Mouse (Mus musculus): ENCODE measurements at regions not wholly inside any gene's neighbourhood (a gene's known extent, or its start where the extent isn't known, plus 50 kb on each side); places are given as distances from the start of the nearest gene placed in this dataset.

DNA sequence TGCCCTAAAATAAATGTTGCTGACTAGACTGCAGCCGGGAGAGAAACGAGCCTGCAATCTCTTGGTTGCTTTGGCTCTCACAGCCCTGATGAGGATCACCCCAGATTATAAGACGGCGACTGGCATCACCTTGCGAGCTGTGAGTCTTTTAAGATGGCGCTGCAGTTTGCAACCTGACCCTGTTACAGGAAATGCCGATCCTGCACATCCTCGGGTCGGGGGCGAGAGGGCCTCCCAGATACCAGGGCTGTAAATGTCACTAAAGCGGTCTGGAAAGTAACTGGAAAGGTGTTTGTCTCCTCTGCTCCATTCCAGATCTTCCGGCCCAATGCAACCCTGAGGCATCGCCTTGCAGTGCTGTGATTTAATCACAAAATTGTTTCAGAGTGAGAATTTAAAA is 53.4 kb downstream of the Cartpt start:
- WGBS = 70% methylated on average over 13 of the region's 13 CpGs
- no peak overlapping the region for H3K9ac ChIP-seq
- H3K27me3 ChIP-seq = no peaks in the 10 kb centered on the region
- no peaks in the 10 kb centered on the region for H3K36me3 ChIP-seq
- no peak overlapping the region for H3K4me3 ChIP-seq
- no peaks in the 10 kb centered on the region for H3K9me3 ChIP-seq
- ATAC-seq (ENCODE audit: low FRiP score) = no peak
- H3K4me2 ChIP-seq = no peak overlapping the region
- H3K27ac ChIP-seq = no peak overlapping the region
- no peaks in the 10 kb centered on the region; the same call in 1 of the 2 replicates for H3K4me1 ChIP-seq (replicated peaks)

DNA sequence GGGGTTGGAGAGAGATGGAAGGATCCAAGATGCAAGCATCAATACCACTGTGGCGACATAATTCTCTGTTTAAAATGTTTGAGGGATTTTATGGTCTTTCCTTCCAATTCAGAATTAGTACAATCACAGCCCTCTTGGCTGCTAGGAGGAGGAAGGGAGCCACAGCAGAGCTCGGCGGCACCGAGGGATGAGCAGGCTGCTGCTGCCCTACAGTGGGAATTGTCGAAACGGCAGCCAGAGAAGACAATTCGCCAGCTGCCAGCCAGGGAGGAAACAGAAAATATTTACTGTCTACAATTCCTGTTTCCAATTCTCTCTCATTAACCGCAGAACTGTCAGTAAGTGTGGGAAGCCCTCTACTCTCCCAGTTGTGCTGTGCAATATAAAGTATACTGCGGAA is 58.3 kb downstream of the Cartpt start:
- Histone ChIP-seq H3K9me3 (no peaks in the 10 kb centered on the region), H3K36me3 (no peaks in the 10 kb centered on the region), H3K27me3 (no peaks in the 10 kb centered on the region), H3K4me3 (no peak overlapping the region), H3K27ac (no peak overlapping the region), H3K4me2 (no peak overlapping the region), H3K4me1 (replicated peaks) (peaks cover 26% of the 10 kb centered on the region), H3K9ac (0 out of 2 replicates have a peak overlapping the region, but pooled peaks have one; percentile 14)
- WGBS = 42% methylated on average over 9 of the region's 9 CpGs
- ATAC-seq (ENCODE audit: low FRiP score) = peak; percentile 71; the same call in 1 of the 2 replicates

DNA sequence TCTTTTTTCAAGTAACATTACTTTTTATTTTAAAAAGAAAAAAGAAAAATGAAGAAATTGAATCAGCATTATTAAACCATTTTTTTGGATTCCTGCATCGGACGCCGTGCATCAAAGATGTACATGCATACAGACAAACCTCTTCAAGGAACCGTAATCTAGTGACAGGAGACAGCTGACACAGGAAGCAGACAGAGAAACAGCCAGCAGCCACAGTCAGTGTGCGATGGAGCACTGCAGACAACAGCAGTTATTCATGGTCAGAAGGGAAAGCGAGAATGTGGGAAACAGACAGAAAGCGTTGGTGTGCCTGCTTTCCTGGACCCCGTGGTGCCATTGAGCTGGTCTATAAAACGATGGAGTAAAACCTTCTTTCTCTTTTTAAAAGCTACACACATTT is 61.4 kb downstream of the Cartpt start:
- Histone ChIP-seq H3K4me3 (no peak overlapping the region), H3K36me3 (no peaks in the 10 kb centered on the region), H3K4me1 (replicated peaks) (peaks cover 38% of the 10 kb centered on the region), H3K9me3 (peaks cover 3% of the 10 kb centered on the region; the same call in 1 of the 2 replicates), H3K27me3 (no peaks in the 10 kb centered on the region), H3K9ac (no peak overlapping the region), H3K4me2 (peak overlapping the region; percentile 2; the same call in 1 of the 2 replicates), H3K27ac (0 out of 2 replicates have a peak overlapping the region, but pooled peaks have one; percentile 10)
- WGBS = 50% methylated on average over 9 of the region's 9 CpGs
- no peak for ATAC-seq (ENCODE audit: low FRiP score)

DNA sequence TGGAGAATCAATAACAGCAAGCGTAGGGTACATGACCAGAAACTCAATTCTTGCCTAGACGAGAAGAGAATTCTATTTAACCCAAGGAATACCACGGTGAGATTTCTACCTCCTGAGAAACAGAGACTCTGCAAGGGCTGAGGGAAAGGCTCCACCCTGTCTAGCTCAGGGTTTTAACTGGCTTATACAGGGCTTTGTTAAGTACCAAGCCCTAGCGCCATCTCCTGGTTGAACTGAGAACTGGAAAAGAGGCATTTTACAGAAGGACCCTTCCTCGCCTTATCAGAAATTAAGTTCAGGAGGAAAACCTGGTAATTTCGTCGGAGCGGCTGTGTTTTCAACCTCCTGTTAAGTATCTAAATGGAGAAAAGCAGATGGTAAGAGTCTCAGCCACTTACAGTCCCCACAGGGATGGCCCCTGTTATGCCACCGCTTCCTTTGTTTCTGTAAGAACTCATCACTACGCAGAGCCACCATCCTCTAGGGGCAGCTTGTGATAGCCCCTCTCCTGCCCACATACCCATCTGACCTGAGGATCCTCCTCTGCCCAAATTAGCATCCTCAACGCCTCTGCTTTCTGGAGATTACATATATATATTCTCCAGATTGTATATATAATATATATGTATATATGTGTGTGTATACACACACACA is 63.0 kb downstream of the Cartpt start:
- WGBS = 28% methylated on average over 11 of the region's 11 CpGs
- Histone ChIP-seq H3K27me3 (no peaks in the 10 kb centered on the region), H3K4me1 (replicated peaks) (peaks cover 38% of the 10 kb centered on the region), H3K9ac (peak overlapping the region; percentile 44), H3K4me3 (no peak overlapping the region), H3K4me2 (peak overlapping the region; percentile 28; the same call in 1 of the 2 replicates), H3K27ac (peak overlapping the region; percentile 64), H3K36me3 (0 out of 2 replicates have a peak, but pooled peaks cover 4% of the 10 kb centered on the region), H3K9me3 (peaks cover 8% of the 10 kb centered on the region; the same call in 1 of the 2 replicates)
- peak; percentile 91 for ATAC-seq (ENCODE audit: low FRiP score)

DNA sequence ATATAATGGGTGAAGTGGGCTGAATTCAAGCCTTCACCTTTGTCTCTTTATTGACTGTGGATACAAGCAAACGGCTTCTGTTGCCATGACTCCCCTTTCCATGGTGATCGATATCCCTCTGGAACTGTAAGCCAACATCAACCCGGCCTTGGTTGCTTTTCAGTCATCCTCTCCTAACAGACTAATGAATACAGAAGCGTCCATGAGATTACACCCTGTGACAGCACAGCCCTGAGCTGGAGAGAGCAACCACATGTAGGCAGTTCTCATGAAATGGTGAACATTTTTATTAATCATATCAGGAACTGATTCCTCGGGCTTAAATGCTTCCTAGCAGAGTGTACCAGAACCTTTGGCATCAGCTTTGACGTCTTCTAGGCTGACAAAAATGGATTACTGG is 63.7 kb downstream of the Cartpt start:
- peaks cover 34% of the 10 kb centered on the region for H3K4me1 ChIP-seq (replicated peaks)

DNA sequence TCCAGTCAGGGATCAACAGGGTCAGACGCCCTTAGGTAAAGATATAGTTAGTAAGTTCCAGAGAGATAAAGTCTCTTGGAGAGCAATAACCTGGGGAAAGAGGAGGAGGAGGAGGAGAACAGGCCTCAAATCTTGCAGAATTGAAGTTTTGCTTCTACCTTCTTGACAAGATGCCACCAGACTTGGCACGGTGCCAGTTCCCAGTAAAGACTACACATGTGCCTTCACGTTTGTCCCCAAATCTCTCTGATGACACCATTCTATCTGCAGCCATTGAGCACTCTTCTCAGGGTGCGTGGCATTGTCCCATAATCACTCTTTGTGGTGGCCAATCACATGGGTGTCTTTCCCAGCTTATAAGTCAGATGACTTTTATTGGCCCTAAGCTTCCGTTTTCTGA is 64.3 kb downstream of the Cartpt start:
- no peak overlapping the region for H3K4me2 ChIP-seq
- no peak overlapping the region for H3K4me3 ChIP-seq
- no peak overlapping the region for H3K27ac ChIP-seq
- H3K4me1 ChIP-seq (replicated peaks) = peaks cover 30% of the 10 kb centered on the region
- 85% methylated on average over 5 of the region's 5 CpGs for WGBS
- no peak for ATAC-seq (ENCODE audit: low FRiP score)
- H3K27me3 ChIP-seq = no peaks in the 10 kb centered on the region
- H3K9me3 ChIP-seq = peaks cover 8% of the 10 kb centered on the region; the same call in 1 of the 2 replicates
- 0 out of 2 replicates have a peak, but pooled peaks cover 4% of the 10 kb centered on the region for H3K36me3 ChIP-seq
- no peak overlapping the region for H3K9ac ChIP-seq

More for the DNA sequence above, 63.7 kb downstream of the Cartpt start:
- H3K27ac ChIP-seq = peak overlapping the region; percentile 64
- 0 out of 2 replicates have a peak, but pooled peaks have one; percentile 24 for ATAC-seq (ENCODE audit: low FRiP score)
- H3K4me2 ChIP-seq = 0 out of 2 replicates have a peak overlapping the region, but pooled peaks have one; percentile 4
- H3K27me3 ChIP-seq = no peaks in the 10 kb centered on the region
- 44% methylated on average over 6 of the region's 6 CpGs for WGBS
- no peak overlapping the region for H3K9ac ChIP-seq
- 0 out of 2 replicates have a peak, but pooled peaks cover 4% of the 10 kb centered on the region for H3K36me3 ChIP-seq
- no peak overlapping the region for H3K4me3 ChIP-seq
- peaks cover 8% of the 10 kb centered on the region; the same call in 1 of the 2 replicates for H3K9me3 ChIP-seq

DNA sequence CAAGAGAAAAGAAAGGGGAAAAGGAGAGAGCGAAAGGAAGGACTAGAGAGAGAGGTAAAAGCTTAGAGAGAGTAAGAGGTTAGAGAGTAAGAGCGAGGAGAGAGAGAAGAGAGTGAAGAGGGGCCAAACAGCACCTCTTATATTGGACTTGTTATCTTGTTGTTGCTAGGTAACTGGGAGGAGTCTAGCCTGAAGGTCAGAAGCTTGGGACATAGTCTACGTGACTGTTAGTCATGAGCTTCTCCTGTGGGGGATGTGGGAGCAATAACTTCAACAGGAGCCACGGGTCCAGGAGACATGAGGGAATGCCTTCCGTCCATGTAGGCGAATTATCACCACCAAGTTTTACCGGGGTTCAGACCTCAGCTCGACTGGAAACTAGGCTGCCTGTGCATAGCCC is 65.4 kb downstream of the Cartpt start:
- Histone ChIP-seq H3K9me3 (peaks cover 8% of the 10 kb centered on the region; the same call in 1 of the 2 replicates), H3K27me3 (no peaks in the 10 kb centered on the region), H3K36me3 (0 out of 2 replicates have a peak, but pooled peaks cover 4% of the 10 kb centered on the region), H3K4me1 (replicated peaks) (peaks cover 30% of the 10 kb centered on the region), H3K4me2 (no peak overlapping the region), H3K27ac (no peak overlapping the region), H3K4me3 (no peak overlapping the region), H3K9ac (no peak overlapping the region)
- ATAC-seq (ENCODE audit: low FRiP score) = no peak
- 92% methylated on average over 8 of the region's 8 CpGs for WGBS

DNA sequence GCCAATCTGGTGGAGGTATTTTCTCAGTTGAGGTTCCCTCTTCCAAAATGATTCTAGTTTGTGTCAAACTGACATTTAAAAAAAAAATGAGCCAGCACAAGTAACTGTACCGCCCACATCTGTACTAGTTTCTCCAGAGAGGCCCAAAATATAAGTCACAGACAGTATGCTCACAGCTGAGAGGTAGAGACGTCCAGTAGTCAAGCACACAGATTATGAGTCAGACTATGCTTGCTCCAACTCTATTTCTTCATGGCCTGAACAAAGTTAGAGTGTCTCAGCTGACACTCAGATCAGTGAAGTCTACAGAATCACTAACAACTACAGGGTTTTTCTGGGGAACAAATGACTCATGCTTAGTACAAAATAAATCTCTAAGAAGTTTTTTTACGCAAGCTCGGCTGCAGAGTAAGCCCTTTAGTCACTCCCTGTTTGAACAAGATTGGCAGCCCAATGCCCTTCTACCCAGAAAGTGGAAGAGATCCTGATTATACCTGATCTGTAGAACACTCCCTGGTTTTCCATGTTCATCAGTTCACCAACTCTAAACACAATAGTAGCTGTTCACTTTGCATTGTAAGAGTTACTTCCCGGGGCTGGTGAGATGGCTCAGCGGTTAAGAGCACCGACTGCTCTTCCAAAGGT is 70.7 kb downstream of the Cartpt start:
- WGBS = 91% methylated on average over 7 of the region's 7 CpGs
- no peak overlapping the region for H3K27ac ChIP-seq
- no peak overlapping the region for H3K4me3 ChIP-seq
- no peak overlapping the region for H3K9ac ChIP-seq
- H3K4me2 ChIP-seq = no peak overlapping the region
- H3K9me3 ChIP-seq = peaks cover 8% of the 10 kb centered on the region; the same call in 1 of the 2 replicates
- H3K36me3 ChIP-seq = 0 out of 2 replicates have a peak, but pooled peaks cover 4% of the 10 kb centered on the region
- no peak for ATAC-seq (ENCODE audit: low FRiP score)
- H3K27me3 ChIP-seq = no peaks in the 10 kb centered on the region
- no peaks in the 10 kb centered on the region for H3K4me1 ChIP-seq (replicated peaks)

DNA sequence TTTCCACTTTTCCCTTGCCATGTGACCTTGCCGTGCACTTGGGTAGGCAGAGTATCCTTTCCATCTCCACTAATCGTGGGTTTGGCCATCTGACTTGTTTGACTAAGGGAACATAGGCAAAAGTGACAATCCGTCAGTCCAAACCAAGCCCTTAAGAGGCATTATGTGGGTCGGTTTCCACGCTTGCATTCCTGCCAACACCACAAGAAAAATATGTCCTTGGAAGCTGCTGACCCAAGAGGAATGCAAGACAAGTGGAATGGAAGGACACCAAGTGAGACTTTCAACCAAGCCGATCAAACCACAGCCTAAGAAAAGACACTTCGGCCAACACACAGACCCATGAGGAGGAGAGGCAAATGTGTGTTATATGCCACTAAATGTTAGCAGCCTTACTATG is 73.3 kb downstream of the Cartpt start:
- H3K36me3 ChIP-seq = no peaks in the 10 kb centered on the region
- WGBS = 90% methylated on average over 7 of the region's 7 CpGs
- H3K4me1 ChIP-seq (replicated peaks) = no peaks in the 10 kb centered on the region
- H3K9ac ChIP-seq = no peak overlapping the region
- no peak overlapping the region for H3K4me2 ChIP-seq
- H3K27me3 ChIP-seq = no peaks in the 10 kb centered on the region
- no peaks in the 10 kb centered on the region for H3K9me3 ChIP-seq
- ATAC-seq (ENCODE audit: low FRiP score) = no peak
- H3K27ac ChIP-seq = no peak overlapping the region
- no peak overlapping the region for H3K4me3 ChIP-seq

DNA sequence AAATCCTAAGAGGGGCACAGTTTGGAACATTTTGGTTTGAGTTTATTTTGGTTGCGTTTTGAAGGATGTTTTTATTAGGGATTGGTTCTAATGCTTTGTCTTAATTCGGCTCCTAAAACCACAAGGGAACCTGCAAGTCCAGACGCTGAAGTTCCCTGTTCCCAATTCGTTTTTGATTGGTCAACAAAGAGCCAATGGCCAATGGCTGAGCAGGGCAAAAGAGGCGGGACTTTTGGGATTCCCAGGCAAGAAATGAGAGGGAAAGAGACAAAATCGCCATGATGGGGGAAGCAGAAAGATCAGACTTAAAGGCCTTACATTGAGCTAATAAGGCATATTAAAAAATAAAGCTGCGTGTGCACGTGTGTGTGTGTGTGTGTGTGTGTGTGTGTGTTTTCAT is 76.3 kb downstream of the Cartpt start:
- ATAC-seq (ENCODE audit: low FRiP score) = no peak
- no peak overlapping the region for H3K27ac ChIP-seq
- no peak overlapping the region for H3K4me2 ChIP-seq
- H3K27me3 ChIP-seq = no peaks in the 10 kb centered on the region
- H3K9me3 ChIP-seq = no peaks in the 10 kb centered on the region
- 70% methylated on average over 8 of the region's 8 CpGs for WGBS
- no peaks in the 10 kb centered on the region for H3K4me1 ChIP-seq (replicated peaks)
- H3K9ac ChIP-seq = no peak overlapping the region
- no peaks in the 10 kb centered on the region for H3K36me3 ChIP-seq
- H3K4me3 ChIP-seq = no peak overlapping the region

DNA sequence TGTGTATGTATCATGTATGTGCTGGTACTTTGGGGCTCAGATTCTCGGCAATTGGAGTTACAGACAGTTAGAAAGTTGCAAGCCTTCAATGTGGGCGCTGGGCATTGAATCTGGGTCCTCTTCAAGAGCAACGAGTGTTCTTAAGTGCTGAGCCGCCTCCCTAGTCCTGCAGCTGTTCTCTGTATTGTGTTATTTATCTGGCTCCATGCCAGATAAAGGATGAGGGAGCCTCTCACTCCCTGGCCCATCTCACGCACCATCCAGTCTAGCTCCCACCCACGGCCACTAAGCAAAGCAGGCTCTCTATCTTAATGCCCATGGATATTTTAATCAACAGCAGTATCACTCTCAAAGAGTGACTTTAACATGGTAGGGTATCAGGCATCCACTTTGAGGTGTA is 84.2 kb downstream of the Cartpt start:
- Histone ChIP-seq H3K4me3 (no peak overlapping the region), H3K27me3 (no peaks in the 10 kb centered on the region), H3K9me3 (no peaks in the 10 kb centered on the region), H3K4me1 (replicated peaks) (peaks cover 7% of the 10 kb centered on the region), H3K9ac (no peak overlapping the region), H3K4me2 (no peak overlapping the region), H3K27ac (no peak overlapping the region), H3K36me3 (no peaks in the 10 kb centered on the region)
- no peak for ATAC-seq (ENCODE audit: low FRiP score)
- WGBS = 61% methylated on average over 6 of the region's 6 CpGs

DNA sequence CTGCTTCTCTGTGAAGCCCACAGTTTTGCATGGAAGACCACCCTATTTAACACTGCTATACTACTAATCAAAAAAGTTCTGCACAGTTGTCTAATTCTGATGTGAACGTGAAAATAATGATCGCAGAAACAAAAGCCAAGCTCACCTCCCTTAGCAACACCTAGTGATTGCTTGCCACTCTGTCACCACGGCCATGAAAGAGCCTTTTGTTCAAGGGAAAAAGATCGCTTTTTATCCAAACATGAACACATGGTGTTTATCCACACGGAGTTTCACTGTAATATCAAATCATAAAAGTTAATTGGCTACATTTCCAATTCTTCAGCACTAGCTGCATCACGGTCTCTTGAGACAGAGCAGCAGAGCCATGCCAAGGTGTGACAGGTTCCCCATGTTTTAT is 85.1 kb downstream of the Cartpt start:
- no peak for ATAC-seq (ENCODE audit: low FRiP score)
- Histone ChIP-seq H3K4me3 (no peak overlapping the region), H3K27ac (no peak overlapping the region), H3K4me1 (replicated peaks) (peaks cover 7% of the 10 kb centered on the region), H3K4me2 (no peak overlapping the region), H3K27me3 (no peaks in the 10 kb centered on the region), H3K9me3 (no peaks in the 10 kb centered on the region), H3K9ac (no peak overlapping the region), H3K36me3 (no peaks in the 10 kb centered on the region)
- 62% methylated on average over 6 of the region's 6 CpGs for WGBS

Measured in hindbrain, embryonic 13.5 days (tissue).